Mouse (Mus musculus) liver, adult 2 months (tissue): ENCODE measurements at regions not wholly inside any gene's neighbourhood (a gene's known extent, or its start where the extent isn't known, plus 50 kb on each side); places are given as distances from the start of the nearest gene placed in this dataset.

Source experiments
- DNase-seq: peaks from one replicate; pipeline ENCODE4 v3.0.0-alpha.2; 2011; ENCODE audit warnings: low read depth, low spot score; ENCODE audit errors: extremely low read depth
- H3K27ac ChIP-seq: fragments of 200-500 bp; replicated peaks from 2 replicates; pipeline ENCODE4 v1.5.1; 2012; ENCODE audit warnings: low read depth, mild to moderate bottlenecking, control low read depth, inconsistent platforms, low read length; ENCODE audit not compliant: insufficient read depth
- H3K27me3 ChIP-seq: fragments of 200-500 bp; 2 replicates; pipeline ENCODE4 v1.6.1; 2012; ENCODE audit warnings: mild to moderate bottlenecking, moderate library complexity, low read length, inconsistent platforms; ENCODE audit not compliant: control insufficient read depth, insufficient read depth
- H3K36me3 ChIP-seq: fragments of 200-500 bp; 2 replicates; pipeline ENCODE4 v1.6.1; 2012; ENCODE audit warnings: low read length, inconsistent platforms; ENCODE audit not compliant: control insufficient read depth, insufficient read depth
- H3K4me1 ChIP-seq: fragments of 200-500 bp; 2 replicates; pipeline ENCODE4 v1.6.1; 2011; ENCODE audit warnings: low read length; ENCODE audit not compliant: control insufficient read depth, insufficient read depth
- H3K4me3 ChIP-seq: fragments of 200-500 bp; 2 replicates; pipeline ENCODE4 v1.5.1; 2011; ENCODE audit warnings: low read depth, mild to moderate bottlenecking, control low read depth, low read length, moderate library complexity; ENCODE audit not compliant: insufficient read depth
- H3K79me2 ChIP-seq: fragments of 200-500 bp; 2 replicates; pipeline ENCODE4 v1.6.1; 2012; ENCODE audit warnings: inconsistent platforms, mild to moderate bottlenecking, low read length, moderate library complexity; ENCODE audit not compliant: control insufficient read depth, insufficient read depth
- H3K9ac ChIP-seq: fragments of 200-500 bp; 2 replicates; pipeline ENCODE4 v1.6.1; 2012; ENCODE audit warnings: low read depth, mild to moderate bottlenecking, control low read depth, inconsistent platforms, low read length
- CTCF ChIP-seq: fragments of 200-500 bp; IDR thresholded peaks from 2 replicates; pipeline ENCODE4 v1.5.1; 2011; ENCODE audit warnings: low read depth, low read length, control low read depth
- POLR2A ChIP-seq: fragments of 200-500 bp; IDR thresholded peaks from 2 replicates; pipeline ENCODE4 v1.6.1; 2011; ENCODE audit warnings: low read length, control low read depth; ENCODE audit not compliant: insufficient read depth; ENCODE audit errors: extremely low read depth
- WGBS: fragments of 180-500 bp; shearing (Covaris S2); methylation state at CpG from one replicate; pipeline ENCODE4 v1.1.7; 2018; 5-methylcytosine and 5-hydroxymethylcytosine counted together

GRCm38 (mm10) chr7:93332203-93332602 lies 252.5 kb downstream of the Fam181b start:
- Histone ChIP-seq H3K4me1 (no peaks in the 10 kb centered on the region), H3K36me3 (no peaks in the 10 kb centered on the region), H3K4me3 (no peak overlapping the region), H3K27me3 (no peaks in the 10 kb centered on the region), H3K79me2 (no peaks in the 10 kb centered on the region), H3K27ac (no peak overlapping the region), H3K9ac (no peak overlapping the region)
- DNase-seq, result no peak
- TF ChIP-seq CTCF (no peak), POLR2A (no peak)
- WGBS, result 56% methylated on average over 3 of the region's 3 CpGs

GRCm38 (mm10) chr7:93336420-93336819 lies 256.8 kb downstream of the Fam181b start:
- Histone ChIP-seq H3K79me2 (no peaks in the 10 kb centered on the region), H3K9ac (no peak overlapping the region), H3K27me3 (no peaks in the 10 kb centered on the region), H3K27ac (no peak overlapping the region), H3K4me3 (no peak overlapping the region), H3K4me1 (no peaks in the 10 kb centered on the region), H3K36me3 (no peaks in the 10 kb centered on the region)
- 17% methylated on average over 1 of the region's 1 CpGs for WGBS
- TF ChIP-seq POLR2A (no peak), CTCF (no peak)
- no peak for DNase-seq
